Mouse (Mus musculus): Measurements from ENCODE around the gene Pacsin3. TPM values are rescaled to one million over a fixed set of nuclear protein-coding genes. Genes with fewer than 3 reads are reported as not detected.
A peak's percentile ranks its signal among the peaks of the same experiment; 100 is the strongest.

Pacsin3 gene
- total and polyA plus RNA-seq, 3 experiments: 0.16 to 0.33 TPM; not detected in 1

DNA sequence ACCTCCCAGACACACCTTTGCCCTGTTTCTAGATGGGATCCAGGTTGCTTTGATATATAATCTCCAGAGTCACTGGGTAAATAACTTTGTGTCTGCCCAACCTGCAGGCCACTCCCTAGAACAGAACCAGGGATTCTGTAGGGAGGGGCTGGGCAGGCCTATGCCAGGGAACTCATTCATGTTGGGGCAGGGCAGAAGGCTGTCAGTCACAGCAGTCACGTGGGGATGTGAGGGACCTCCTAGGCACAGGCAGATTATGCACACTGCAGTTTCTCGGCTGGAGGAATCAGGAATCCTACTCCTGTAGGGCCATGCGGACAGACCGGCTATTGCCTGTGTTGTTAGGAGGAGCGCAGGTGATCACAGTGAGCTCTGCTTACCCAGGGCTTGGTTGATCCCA, 25.6 kb downstream of the Pacsin3 start:
- Histone ChIP-seq H3K4me3 (ENCODE audit: low read depth, low read length) (no peak overlapping the region), H3K4me1 (ENCODE audit: insufficient read depth, low read depth, low read length) (peaks cover 32% of the 10 kb centered on the region), H3K27me3 (ENCODE audit: insufficient read depth, low read length) (peaks cover 10% of the 10 kb centered on the region), H3K9me3 (replicated peaks) (no peaks in the 10 kb centered on the region), H3K36me3 (replicated peaks) (peaks cover 26% of the 10 kb centered on the region)
- no peak for ATAC-seq (ENCODE audit: extremely low read depth, insufficient number of reproducible peaks, low FRiP score, poor library complexity, severe bottlenecking)
- no peak for DNase-seq (ENCODE audit: low spot score)
- TF ChIP-seq GATA2 (IDR thresholded peaks at IDR 0.05; ENCODE audit: borderline replicate concordance, low read depth, low read length) (no peak), TAL1 (conservative IDR thresholded peaks at IDR 0.05; ENCODE audit: low read depth, low read length) (no peak), GATA1 (IDR thresholded peaks at IDR 0.05; ENCODE audit: borderline replicate concordance, low read length) (no peak), CTCF (IDR thresholded peaks at IDR 0.05; ENCODE audit: low read depth, low read length) (no peak), POLR2AphosphoS5 (IDR thresholded peaks at IDR 0.05; ENCODE audit: insufficient replicate concordance, low read depth, low read length) (no peak)

DNA sequence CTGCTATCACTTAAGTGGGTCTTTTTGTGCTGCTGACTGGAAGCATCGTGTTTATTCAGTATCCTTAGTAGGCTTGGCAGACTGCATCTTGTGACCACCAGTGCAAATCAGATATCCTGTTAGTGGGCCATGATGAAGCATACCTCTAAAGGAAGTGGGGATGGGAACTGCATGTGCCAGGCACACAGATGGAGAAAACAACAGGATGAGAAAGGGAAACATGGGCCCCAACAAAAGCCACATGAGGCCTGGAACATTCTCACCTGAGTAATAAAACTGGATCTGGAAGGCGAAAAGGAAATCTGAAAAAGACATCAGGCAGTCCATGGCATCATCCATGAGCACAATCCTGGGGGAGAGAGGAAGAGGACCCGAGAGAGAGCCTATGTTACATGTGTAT, 28.2 kb downstream of the Pacsin3 start:
- no peak for DNase-seq (ENCODE audit: low spot score)
- Histone ChIP-seq H3K27me3 (ENCODE audit: insufficient read depth, low read length) (peaks cover 13% of the 10 kb centered on the region), H3K4me3 (ENCODE audit: low read depth, low read length) (no peak overlapping the region), H3K36me3 (replicated peaks) (peaks cover under 1% of the 10 kb centered on the region), H3K4me1 (ENCODE audit: insufficient read depth, low read depth, low read length) (peaks cover 43% of the 10 kb centered on the region), H3K9me3 (replicated peaks) (no peaks in the 10 kb centered on the region)
- no peak for TF ChIP-seq GATA1 (IDR thresholded peaks at IDR 0.05; ENCODE audit: borderline replicate concordance, low read length)
- TF ChIP-seq CTCF (IDR thresholded peaks at IDR 0.05; ENCODE audit: low read depth, low read length): no peak
- TF ChIP-seq TAL1 (conservative IDR thresholded peaks at IDR 0.05; ENCODE audit: low read depth, low read length): no peak
- TF ChIP-seq POLR2AphosphoS5 (IDR thresholded peaks at IDR 0.05; ENCODE audit: insufficient replicate concordance, low read depth, low read length): no peak
- TF ChIP-seq GATA2 (IDR thresholded peaks at IDR 0.05; ENCODE audit: borderline replicate concordance, low read depth, low read length): no peak
- no peak for ATAC-seq (ENCODE audit: extremely low read depth, insufficient number of reproducible peaks, low FRiP score, poor library complexity, severe bottlenecking)

DNA sequence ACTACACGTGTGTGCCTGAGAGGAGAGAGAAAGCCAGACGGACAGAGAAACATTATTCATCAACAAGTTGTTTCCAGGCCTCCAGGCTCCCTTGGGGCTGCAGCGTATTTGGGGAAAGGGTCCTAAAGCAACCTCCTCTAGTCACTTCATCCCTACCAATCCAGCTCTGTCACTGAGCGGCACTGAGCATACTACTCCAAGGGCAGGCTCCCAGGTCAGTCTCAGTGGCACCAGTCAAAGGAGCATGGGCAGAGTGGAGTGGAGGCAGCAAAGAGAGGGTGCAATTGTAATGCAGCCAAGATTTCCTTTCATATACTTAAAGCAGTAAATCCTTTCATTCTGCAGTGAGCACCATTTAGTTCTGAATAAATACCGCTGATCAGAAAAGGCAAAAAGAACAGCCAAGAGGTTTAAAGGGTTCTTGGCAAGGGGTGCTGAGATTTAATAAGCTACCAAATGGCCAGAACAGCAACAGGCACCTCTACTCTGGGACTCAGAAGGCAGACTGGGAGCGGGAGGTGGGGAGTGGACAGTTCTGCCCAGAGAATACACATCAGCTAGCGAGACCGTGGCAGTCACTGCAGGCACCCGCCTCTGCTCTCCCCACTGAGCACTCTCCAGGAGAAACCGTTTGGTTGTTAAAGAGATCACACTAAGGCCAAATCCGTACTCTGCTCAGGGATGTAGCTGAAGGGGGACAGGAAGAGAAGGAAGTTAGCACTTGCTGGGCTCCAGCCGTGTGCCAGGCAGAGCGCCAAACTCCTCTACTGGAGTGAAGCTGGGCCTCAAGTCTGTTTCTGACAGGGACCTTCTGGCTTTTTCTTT, 28.8 kb downstream of the Pacsin3 start:
- no peak for ATAC-seq (ENCODE audit: extremely low read depth, insufficient number of reproducible peaks, low FRiP score, poor library complexity, severe bottlenecking)

DNA sequence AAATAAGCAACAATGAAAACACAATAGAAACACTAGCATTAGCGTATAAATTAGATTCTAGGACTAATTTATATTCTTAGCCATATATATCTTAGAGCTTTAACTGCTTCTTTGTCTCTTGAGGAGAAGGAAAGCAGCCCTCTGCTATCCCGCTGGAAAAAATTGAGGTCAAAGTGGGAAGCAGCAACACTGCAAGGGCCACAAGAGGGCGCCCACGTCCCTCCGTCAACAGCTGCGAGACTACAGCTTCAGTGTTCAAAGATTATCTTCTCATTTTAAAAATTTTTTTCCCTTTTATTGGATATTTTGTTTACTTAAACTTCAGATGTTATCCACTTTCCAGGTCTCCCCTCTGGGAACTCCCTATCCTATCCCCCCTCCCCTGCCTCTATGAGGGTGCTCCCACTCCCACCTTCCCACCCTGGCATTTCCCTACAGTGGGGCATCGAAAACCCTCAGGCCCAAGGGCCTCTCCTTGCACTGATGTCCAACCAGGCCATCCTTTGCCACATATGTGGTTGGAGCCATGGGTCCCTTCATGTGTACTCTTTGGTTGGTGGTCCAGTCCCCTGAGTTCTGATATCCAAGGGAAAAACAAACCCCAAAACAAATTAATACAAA, 30.2 kb downstream of the Pacsin3 start:
- peaks cover 35% of the 10 kb centered on the region for H3K4me1 ChIP-seq (ENCODE audit: insufficient read depth, low read depth, low read length)
- TF ChIP-seq GATA2 (IDR thresholded peaks at IDR 0.05; ENCODE audit: borderline replicate concordance, low read depth, low read length): no peak
- TF ChIP-seq POLR2AphosphoS5 (IDR thresholded peaks at IDR 0.05; ENCODE audit: insufficient replicate concordance, low read depth, low read length): no peak
- no peak for TF ChIP-seq GATA1 (IDR thresholded peaks at IDR 0.05; ENCODE audit: borderline replicate concordance, low read length)
- TF ChIP-seq TAL1 (conservative IDR thresholded peaks at IDR 0.05; ENCODE audit: low read depth, low read length): no peak
- TF ChIP-seq CTCF (IDR thresholded peaks at IDR 0.05; ENCODE audit: low read depth, low read length): peak; percentile 71
- H3K9me3 ChIP-seq (replicated peaks): no peaks in the 10 kb centered on the region
- DNase-seq (ENCODE audit: low spot score): peak; percentile 38
- ATAC-seq (ENCODE audit: extremely low read depth, insufficient number of reproducible peaks, low FRiP score, poor library complexity, severe bottlenecking): no peak
- H3K36me3 ChIP-seq (replicated peaks): no peaks in the 10 kb centered on the region
- no peak overlapping the region for H3K4me3 ChIP-seq (ENCODE audit: low read depth, low read length)
- H3K27me3 ChIP-seq (ENCODE audit: insufficient read depth, low read length): peaks cover 15% of the 10 kb centered on the region

More for the DNA sequence above, 28.8 kb downstream of the Pacsin3 start:
- no peak overlapping the region for H3K4me3 ChIP-seq (ENCODE audit: low read depth, low read length)
- peaks cover 13% of the 10 kb centered on the region for H3K27me3 ChIP-seq (ENCODE audit: insufficient read depth, low read length)
- H3K36me3 ChIP-seq (replicated peaks): no peaks in the 10 kb centered on the region
- no peak for TF ChIP-seq POLR2AphosphoS5 (IDR thresholded peaks at IDR 0.05; ENCODE audit: insufficient replicate concordance, low read depth, low read length)
- no peak for TF ChIP-seq GATA2 (IDR thresholded peaks at IDR 0.05; ENCODE audit: borderline replicate concordance, low read depth, low read length)
- no peak for TF ChIP-seq TAL1 (conservative IDR thresholded peaks at IDR 0.05; ENCODE audit: low read depth, low read length)
- no peak for TF ChIP-seq GATA1 (IDR thresholded peaks at IDR 0.05; ENCODE audit: borderline replicate concordance, low read length)
- TF ChIP-seq CTCF (IDR thresholded peaks at IDR 0.05; ENCODE audit: low read depth, low read length): no peak
- no peaks in the 10 kb centered on the region for H3K9me3 ChIP-seq (replicated peaks)
- H3K4me1 ChIP-seq (ENCODE audit: insufficient read depth, low read depth, low read length): peaks cover 37% of the 10 kb centered on the region
- no peak for DNase-seq (ENCODE audit: low spot score)

DNA sequence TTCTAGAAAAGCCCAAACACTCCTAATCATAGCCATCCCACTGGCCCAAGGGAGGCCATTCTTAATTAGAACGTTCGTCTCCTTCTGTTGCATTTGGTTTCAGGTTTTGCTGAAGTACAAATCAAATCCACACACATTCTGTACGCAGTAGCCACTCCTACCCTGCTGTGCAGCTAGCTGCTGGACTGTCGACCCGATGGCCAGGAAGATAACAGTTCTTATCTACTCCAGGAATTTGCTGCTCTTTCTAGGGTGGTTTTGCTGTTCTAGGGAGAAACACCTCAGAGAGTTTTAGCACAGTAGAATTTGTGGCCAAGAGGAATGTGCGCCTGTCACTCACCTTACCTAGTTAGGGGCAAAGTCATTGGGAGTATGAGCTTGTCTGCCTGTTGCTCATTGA, 31.8 kb downstream of the Pacsin3 start:
- no peak for DNase-seq (ENCODE audit: low spot score)

More for the DNA sequence above, 31.8 kb downstream of the Pacsin3 start:
- ATAC-seq (ENCODE audit: extremely low read depth, insufficient number of reproducible peaks, low FRiP score, poor library complexity, severe bottlenecking): peak; percentile 34; the same call in 1 of the 2 replicates
- Histone ChIP-seq H3K27me3 (ENCODE audit: insufficient read depth, low read length) (peaks cover 23% of the 10 kb centered on the region), H3K36me3 (replicated peaks) (no peaks in the 10 kb centered on the region), H3K4me1 (ENCODE audit: insufficient read depth, low read depth, low read length) (peaks cover 35% of the 10 kb centered on the region), H3K9me3 (replicated peaks) (no peaks in the 10 kb centered on the region), H3K4me3 (ENCODE audit: low read depth, low read length) (no peak overlapping the region)
- TF ChIP-seq TAL1 (conservative IDR thresholded peaks at IDR 0.05; ENCODE audit: low read depth, low read length) (no peak), GATA1 (IDR thresholded peaks at IDR 0.05; ENCODE audit: borderline replicate concordance, low read length) (no peak), POLR2AphosphoS5 (IDR thresholded peaks at IDR 0.05; ENCODE audit: insufficient replicate concordance, low read depth, low read length) (no peak), GATA2 (IDR thresholded peaks at IDR 0.05; ENCODE audit: borderline replicate concordance, low read depth, low read length) (no peak), CTCF (IDR thresholded peaks at IDR 0.05; ENCODE audit: low read depth, low read length) (no peak)
